Mouse (Mus musculus) Muller cell, postnatal 12 days (primary cell): ENCODE data around the gene Olfr435.
A peak's percentile ranks its signal among the peaks of the same experiment; 100 is the strongest.
"Not testable (repeated sequence)": the region's sequence is repeated elsewhere in the genome, so short reads cannot be mapped to it uniquely, and the experiment has no call there.

Experiments
- DNase-seq: peaks from one replicate; pipeline ENCODE4 v3.0.0-alpha.2; 2015; ENCODE audit errors: inconsistent ontology term

The Olfr435 gene

DNA sequence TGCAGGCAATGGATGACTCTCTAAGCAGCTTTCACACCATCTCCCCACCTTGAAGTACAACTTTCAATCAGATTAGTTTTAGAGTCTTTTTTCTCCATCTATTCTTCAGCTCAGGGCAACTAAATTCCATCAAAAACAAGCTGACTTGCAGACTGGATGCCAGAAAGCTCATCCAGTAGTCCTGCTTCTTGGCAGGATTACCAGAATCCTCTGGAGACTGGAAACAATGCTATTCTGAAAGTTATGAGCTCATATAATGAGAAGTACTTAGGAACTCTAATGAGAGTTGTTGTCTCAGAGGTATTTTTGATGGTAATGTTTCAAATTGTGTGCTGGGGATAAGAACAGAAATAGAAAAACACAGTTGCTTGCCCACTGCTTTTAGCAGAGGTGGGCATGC lies at the start of gene Olfr435:
Olfr435 (plus strand) TSS at position 366 of the 400 bp plus-strand sequence.
- peak; percentile 70 for DNase-seq

DNA sequence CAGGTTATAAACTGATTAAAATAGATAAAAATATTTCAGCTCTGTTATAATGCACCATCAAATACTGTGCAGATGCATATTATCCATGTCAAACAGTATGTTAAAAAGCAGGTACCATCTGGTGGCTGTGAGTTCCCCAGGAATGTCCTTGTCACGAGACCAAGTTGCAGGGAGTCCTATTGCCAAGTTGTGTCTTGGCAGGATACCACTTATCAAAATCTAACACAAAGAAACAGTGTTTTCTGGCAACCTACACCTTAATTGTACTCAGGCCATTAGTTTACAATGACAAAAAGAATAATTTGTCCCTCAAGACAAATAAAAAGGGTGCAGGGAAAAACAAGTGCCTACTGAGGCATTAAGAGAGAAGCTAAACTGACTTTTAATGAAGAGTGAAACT lies 37.4 kb upstream of the Olfr435 start:
- peak; percentile 51 for DNase-seq

DNA sequence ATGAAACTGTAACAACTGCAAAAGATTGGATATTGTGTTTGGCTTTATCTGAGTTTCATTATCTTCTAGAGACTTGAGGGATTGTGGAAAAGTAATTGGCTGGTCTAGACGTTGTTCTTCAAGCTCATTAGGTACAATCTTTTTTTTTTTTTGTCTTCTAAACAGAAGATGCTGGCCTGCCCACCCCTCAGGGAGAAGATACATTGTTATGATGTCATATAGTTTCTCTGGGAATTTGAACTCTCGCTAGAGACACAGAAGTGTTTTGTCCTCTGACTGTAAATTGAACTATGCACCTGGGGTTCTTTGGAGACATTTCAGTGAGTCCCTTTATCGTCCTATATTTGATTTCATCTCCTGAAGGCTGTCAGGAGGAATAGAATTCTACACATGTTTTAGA lies 34.0 kb upstream of the Olfr435 start, which contains the start of gene Olfr437:
Olfr437 (plus strand) TSS at position 301 of the 400 bp plus-strand sequence.
- DNase-seq, result no peak

DNA sequence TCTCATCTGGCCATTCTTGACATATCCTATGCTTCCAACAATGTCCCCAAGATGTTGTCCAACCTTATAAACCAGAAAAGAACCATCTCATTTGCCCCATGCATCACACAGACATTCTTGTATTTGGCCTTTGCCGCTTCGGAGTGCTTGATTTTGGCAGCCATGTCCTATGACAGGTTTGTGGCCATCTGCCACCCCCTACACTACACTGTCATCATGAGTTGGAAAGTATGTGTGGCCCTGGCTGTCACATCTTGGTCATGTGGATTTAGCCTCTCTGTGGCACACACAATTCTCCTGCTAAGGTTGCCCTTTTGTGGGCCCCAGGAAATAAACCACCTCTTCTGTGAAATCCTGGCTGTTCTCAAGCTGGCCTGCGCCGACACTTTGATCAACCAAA lies 29.7 kb upstream of the Olfr435 start:
- no peak for DNase-seq

DNA sequence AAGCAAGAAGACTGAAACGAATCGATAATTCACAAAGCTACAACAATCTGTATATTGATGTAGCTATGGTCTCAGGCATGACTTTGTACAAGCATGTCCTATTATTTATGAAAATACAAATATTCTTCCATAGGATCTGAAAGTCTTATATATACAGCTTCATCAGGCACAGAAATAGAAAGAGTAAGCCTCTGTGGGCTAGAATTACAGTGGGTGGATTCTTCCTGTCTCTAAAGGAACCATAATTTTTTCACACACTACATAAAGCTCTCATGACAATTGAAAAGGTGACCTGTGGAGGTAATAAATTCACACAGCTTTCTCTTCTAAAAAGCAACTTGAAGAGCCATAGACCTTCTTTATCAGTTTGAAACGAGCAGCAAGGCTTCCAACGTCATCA lies 25.1 kb upstream of the Olfr435 start, which contains the start of gene Olfr13:
Olfr13 (plus strand) TSS at position 301 of the 400 bp plus-strand sequence.
- DNase-seq, result no peak

DNA sequence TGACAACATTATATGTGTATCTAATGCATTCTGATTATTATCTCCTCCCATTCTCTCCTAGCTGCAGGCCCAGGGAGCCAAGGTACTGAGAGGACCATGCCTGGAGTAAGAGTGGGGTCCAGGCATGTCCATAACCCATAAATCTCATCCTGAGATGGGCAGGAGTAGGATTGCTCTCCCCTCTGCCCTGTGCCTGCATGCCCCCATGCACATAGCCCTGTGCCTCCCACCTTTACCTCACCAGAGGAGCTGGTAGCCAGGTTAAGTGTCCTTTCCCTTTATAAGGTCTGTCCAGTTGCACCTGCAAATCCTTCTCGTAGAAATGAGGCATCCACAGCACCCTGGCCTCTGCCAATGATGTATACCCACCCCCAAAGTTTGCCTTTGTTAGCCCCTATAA lies 18.8 kb upstream of the Olfr435 start:
- no peak for DNase-seq

DNA sequence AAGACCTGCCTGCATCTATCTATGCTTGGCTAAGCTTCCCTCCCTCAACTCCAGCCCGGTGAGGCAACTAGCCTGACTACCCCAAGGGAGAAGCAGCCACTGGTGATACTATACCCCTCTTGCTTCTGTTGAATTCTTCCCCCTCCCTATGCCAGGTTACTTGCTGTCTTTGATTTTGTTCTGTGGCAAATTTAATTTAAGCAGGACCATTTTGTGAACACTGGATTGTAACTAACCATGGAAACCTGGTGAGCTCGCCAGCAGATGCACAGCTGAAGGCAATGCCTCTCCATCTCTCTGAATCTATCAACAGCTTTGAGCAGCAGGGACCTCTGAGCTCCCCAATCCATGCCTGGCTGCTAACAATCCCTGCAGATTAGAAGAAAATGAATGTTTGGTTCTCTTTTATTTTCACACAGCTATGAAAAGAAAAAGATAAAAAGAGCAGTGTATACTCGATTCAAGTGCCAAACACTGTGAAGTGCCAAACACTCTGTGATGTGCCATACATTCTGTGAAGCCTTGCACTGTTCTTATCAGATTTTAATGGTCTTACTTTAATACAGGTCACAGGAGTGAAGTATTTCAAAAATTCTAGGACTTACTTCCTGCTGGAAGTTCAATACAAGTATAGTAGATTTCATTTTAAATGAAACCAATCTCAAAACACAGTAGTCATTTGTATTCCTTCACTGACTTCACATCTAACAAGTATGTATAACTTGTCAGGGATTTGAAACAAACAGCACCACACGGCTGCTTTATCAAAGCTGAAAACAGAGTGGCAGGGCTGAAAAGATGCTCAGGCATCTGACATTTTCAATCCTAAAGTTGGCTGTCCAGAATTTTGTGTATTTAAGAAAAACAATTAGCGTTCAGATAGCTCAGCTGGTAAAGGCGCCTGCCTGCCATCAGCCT lies 18.1 kb upstream of the Olfr435 start:
- no peak for DNase-seq

DNA sequence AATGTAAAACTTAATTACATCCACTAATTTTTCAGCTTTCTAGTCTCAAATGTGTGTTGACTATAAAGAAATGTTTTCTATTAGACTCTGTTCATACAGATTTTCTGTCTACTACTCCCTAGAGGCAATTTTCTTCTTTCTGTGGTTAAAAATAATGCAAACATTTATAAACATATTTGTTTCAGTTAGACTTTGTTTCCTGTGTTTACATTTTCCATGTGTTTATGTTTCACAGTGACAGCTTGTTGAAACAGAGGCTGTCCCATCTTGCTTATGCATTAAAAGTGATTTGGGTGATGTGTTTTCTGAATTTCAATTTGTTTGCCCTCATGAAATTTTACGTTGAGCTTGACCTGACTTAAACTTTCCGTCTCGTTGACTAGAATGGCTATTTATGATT lies 6.0 kb upstream of the Olfr435 start:
- DNase-seq, result no peak

DNA sequence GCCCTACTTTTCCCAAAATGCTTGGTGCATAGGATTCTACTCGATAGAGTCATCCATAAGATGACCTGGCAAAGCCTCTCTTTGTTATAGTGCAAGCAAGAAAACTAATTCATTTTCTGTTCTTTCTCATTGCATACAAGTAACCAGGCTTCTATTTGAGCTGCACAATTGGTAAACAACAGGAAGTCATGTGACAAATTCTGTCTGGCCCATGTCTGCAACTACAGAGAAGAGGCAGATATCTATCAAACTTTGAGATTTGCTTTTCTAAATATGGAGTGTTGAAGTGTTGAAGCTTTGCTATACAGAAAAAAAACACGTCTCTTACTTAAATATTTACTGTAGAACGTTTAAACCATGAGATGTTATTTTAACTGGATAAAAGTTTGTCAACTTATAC lies 1.1 kb downstream of the Olfr435 start:
- DNase-seq, result no peak

DNA sequence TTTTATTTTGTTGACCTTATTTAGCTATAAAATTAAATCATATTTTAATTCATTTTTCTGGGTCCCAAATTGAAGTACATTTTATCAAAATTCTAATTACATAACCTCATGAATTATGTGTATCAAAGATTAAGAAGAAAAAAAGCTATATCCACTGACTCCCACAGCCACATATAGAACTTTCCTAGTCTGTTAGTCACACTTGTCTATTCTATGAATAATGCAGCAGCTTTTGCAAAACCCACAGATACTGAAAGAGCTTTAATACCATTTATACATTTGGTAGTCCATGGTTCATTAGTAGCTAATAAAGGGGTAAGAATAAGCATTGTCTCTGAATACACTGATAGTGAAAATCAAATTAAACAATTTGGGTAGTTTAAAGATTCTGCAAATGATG lies 5.8 kb downstream of the Olfr435 start:
- DNase-seq, result no peak

DNA sequence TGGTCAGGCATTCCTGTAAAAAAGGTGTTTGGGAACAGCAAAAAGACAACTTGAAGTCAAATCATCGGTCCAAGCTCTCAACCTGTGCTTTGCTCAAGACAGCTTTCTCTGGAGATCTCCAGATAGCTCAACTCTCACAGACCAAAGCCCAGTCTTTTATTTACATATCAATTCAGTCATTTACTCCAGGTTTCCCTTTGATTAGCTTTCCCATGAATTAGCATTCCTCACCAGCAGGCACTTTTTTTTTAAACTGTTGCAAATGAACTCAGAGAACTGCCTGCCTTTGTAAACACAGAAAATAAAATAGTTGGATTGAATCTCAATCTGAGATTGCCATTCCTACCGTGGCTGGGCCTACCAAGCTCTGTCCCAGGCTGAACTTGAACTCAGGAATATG lies 8.4 kb downstream of the Olfr435 start:
- no peak for DNase-seq

DNA sequence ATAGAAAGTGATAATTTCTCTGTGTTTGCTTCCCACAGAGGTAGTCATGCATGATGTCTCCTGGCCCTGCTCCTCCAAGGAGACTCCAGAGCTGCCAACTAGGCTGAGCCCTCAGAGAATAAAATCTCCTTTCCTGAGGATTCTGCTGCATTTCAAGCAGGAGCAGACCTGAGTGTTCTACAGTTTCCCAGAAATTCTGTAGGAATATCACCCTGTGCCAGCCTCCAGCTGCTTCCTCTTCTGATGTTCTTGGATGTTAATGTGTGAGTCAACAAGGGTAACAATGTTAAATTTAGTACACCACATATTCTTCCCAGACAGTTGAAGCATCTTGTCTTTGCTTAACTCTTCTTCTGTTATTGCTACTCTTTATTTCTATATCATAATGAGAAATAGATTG lies 15.9 kb downstream of the Olfr435 start, which contains the start of gene Olfr434:
Olfr434 (plus strand) TSS at position 149 of the 400 bp plus-strand sequence.
- DNase-seq, result not testable (repeated sequence)

DNA sequence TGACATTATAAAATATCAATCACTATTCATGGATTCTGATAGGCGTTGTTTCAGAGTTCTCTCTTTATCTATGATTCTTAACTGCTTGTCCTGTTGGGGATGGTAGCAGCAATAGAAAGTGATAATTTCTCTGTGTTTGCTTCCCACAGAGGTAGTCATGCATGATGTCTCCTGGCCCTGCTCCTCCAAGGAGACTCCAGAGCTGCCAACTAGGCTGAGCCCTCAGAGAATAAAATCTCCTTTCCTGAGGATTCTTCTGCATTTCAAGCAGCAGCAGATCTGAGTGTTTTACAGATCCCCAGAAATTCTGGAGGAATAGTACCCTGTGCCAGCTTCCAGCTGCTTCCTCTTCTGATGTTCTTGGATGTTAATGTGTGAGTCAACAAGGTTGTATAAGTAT lies 34.3 kb downstream of the Olfr435 start, which contains the start of gene Olfr47:
Olfr47 (plus strand) TSS at position 275 of the 400 bp plus-strand sequence.
- DNase-seq, result not testable (repeated sequence)

DNA sequence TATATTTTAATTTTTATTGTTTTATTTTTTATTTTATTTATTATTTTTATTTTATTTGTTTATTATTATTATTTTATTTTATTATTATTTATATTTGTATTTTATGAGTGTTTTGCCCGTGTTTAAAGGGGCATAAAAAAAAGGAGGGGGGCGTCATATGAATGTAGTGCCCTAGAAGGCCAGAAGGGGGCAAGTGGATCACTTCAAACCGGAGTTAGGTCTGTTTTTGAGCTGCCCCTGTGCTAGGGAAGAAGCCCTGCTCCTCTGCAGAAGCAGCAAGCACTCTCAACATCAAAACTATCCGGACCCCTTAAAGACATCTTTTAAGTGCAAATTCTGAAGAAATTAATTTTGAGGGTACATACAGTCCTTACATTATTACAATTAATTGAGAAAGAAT lies 45.1 kb downstream of the Olfr435 start:
- DNase-seq, result no peak

DNA sequence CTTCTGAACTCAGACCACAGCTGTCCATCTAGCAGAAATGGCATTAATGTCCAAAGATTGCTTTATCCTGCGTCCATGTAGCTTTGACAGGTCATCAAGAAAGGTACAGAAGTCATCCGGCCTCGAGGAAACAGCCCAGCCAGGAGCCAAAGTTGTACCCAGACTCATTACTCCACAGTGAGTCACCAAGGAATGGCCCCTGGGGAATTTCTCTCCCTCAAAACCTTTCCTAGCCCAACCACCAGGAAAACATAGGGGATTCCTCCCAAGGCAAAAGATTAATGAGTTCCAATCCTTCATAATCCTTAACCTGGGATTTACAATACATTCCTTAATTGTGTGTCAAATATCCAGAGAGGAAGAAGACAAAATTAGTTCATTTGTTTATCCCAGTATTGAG lies 50.5 kb downstream of the Olfr435 start:
- DNase-seq, result peak; percentile 69

DNA sequence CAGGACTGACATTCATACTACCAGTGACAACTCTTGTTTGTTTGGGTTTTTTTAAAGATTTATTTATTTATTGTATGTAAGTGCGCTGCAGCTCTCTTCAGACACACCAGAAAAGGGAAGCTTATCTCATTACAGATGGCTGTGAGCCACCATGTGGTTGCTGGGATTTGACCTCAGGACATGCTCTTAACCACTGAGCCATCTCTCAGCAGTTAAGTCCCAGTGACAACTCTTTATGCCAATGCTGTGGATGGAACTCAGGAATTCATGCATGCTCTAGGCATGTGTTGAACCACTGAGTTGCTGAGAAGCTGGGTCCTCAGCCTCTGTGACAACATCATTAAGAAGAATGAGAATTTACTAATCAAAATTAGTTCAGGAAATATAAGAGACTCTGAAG lies 56.0 kb downstream of the Olfr435 start:
- no peak for DNase-seq
